Mouse (Mus musculus) layer of hippocampus, postnatal 14 days (tissue): ENCODE measurements around the gene Fkbp5. TPM values are rescaled to one million over a fixed set of nuclear protein-coding genes. Genes with fewer than 3 reads are reported as not detected.

Experiments used
- DNase-seq, 2 experiments: peaks; one replicate each; pipeline ENCODE4 v3.0.0; 2021 to 2022; ENCODE audit warnings: low spot score in 2 of 2, mixed read lengths in 1 of 2
- microRNA-seq, 2 experiments: library from miRNA; unstranded; fragments of <30 nt; microRNA quantifications; one replicate each; pipeline ENCODE4 v1.2.0; 2021
- total RNA-seq, 2 experiments: library from RNA; stranded (reverse); gene quantifications; 2 replicates each; pipeline ENCODE4 v1.2.3; 2021

Fkbp5 gene
- total RNA-seq, 2 experiments from 2014 or later: 65.4 to 78.1 TPM

- no peak for DNase-seq
These were observed 168.0 kb downstream of the Fkbp5 start for GRCm38 (mm10) chr17:28349264-28349880.

Small RNAs within 50 kb of the gene (microRNA-seq; reads per million reads assigned to microRNA genes)
- gene Gm25195 (0 reads per million in 2 experiments), gene Mir6969 (0 reads per million in 2 experiments)

Other genes with a start within 250 kb of the Fkbp5 start
- 10 to 100 TPM; 23.0 to 28.2 TPM for gene Fance, start 204.0 kb downstream of the Fkbp5 start, total RNA-seq
- gene Rpl10a, start 189.1 kb downstream of the Fkbp5 start, total RNA-seq: 100 to 1,000 TPM; 394 to 418 TPM
- 1 to 10 TPM; 5.1 to 5.7 TPM for gene Tead3, start 166.7 kb downstream of the Fkbp5 start, total RNA-seq
- not detected for gene Tulp1, start 152.3 kb downstream of the Fkbp5 start, total RNA-seq
- gene Armc12, start 13.3 kb upstream of the Fkbp5 start, total RNA-seq: not detected
- not detected for gene Clpsl2, start 31.9 kb upstream of the Fkbp5 start, total RNA-seq
- not detected for gene Clps, start 43.2 kb upstream of the Fkbp5 start, total RNA-seq
- gene Lhfpl5, start 58.1 kb upstream of the Fkbp5 start, total RNA-seq: 1 to 10 TPM; 2.7 to 3.4 TPM
- 10 to 100 TPM; 87.0 to 90.8 TPM for gene Srpk1, start 105.2 kb upstream of the Fkbp5 start, total RNA-seq
- 1 to 10 TPM; 9.0 TPM for gene Slc26a8, start 172.7 kb upstream of the Fkbp5 start, total RNA-seq
- gene Mapk14, start 173.8 kb upstream of the Fkbp5 start, total RNA-seq: 10 to 100 TPM; 66.5 to 68.1 TPM
- 1 to 10 TPM; 1.4 to 2.3 TPM for gene AC170998.1, start 208.6 kb upstream of the Fkbp5 start, total RNA-seq